14 mouse cellular contexts compared by ENCODE assay signal in the genomic region with DNA sequence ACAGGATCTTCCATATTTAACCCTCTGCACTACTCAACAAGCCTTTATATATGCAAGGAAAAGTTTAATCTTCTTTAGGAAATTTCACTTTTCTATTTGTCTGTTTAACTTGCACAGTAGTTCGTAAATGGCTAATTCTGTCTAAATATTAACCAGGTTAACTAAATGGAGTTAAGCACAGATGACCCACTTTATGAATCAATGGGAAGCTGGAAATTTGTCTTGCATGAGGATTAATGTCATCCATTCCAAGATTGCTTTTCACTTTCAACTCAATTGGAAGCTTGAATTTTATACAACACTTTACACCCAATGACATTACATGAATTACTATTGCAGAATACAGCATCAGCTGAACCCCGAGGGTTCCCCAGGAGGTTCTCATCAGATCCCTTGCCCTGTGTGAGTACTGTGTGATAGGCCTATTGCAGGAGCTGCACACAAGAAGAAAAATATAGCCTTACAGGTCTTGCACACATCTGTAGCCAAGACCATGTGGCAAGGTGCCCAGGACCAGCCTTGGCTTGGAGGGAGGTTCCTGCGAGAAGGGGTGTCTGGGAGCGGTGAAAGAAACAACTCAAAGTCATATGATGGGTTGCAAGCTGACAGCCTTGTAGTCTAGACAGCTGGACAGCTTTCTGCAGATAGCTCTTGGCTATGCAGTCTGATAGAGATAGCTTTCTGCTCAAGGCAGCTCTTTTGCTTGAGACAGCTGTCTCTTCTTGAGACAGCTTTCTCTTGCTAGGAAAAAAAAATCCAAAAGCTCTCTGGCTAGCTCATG. TPM values are rescaled to one million over a fixed set of nuclear protein-coding genes. Genes with fewer than 3 reads are reported as not detected.
DNase-seq lines count a peak whose midpoint lies in the region; ATAC-seq and TF ChIP-seq lines count a peak whose summit lies in the region.
"Had no signal": no experiment of that assay in that cellular context is flagged by ENCODE, and none has a peak within 500 bp of the region (broad histone marks: within the 10 kb centered on the region; RNA-seq: fewer than 3 reads in every experiment).

No protein-coding gene starts in this region.

- peak; percentile 23; the same call in 1 of the 2 replicates for ATAC-seq in forebrain, postnatal 0 days
- no peak for ATAC-seq in forebrain, embryonic 11.5 days (replicated peaks; ENCODE audit: low FRiP score)
- ATAC-seq in liver, embryonic 16.5 days (ENCODE audit: low read depth): no peak
- peak; percentile 53; the same call in 1 of the 2 replicates for ATAC-seq in stomach, embryonic 14.5 days (ENCODE audit: insufficient number of reproducible peaks, insufficient read depth, low FRiP score, low read depth)
- no peak for ATAC-seq in midbrain, embryonic 13.5 days

- no peak overlapping the region for H3K9ac ChIP-seq in forebrain, postnatal 0 days
- H3K9ac ChIP-seq in forebrain, embryonic 11.5 days (ENCODE audit: low read length): no peak overlapping the region
- H3K9ac ChIP-seq in liver, embryonic 16.5 days (ENCODE audit: low read depth, low read length): no peak overlapping the region
- no peak overlapping the region for H3K9ac ChIP-seq in stomach, embryonic 14.5 days (replicated peaks; ENCODE audit: low read depth, low read length)
- no peak overlapping the region for H3K9ac ChIP-seq in midbrain, embryonic 13.5 days (replicated peaks)
- H3K9ac ChIP-seq: hindbrain, embryonic 12.5 days; midbrain, embryonic 12.5 days had no signal

- H3K4me2 ChIP-seq in forebrain, postnatal 0 days (ENCODE audit: low read depth): no peak overlapping the region
- no peak overlapping the region for H3K4me2 ChIP-seq in forebrain, embryonic 11.5 days (ENCODE audit: low read depth, low read length, severe bottlenecking)
- no peak overlapping the region for H3K4me2 ChIP-seq in liver, embryonic 16.5 days (ENCODE audit: low read depth, low read length)
- H3K4me2 ChIP-seq in stomach, embryonic 14.5 days (replicated peaks; ENCODE audit: low read depth, low read length): no peak overlapping the region
- no peak overlapping the region for H3K4me2 ChIP-seq in midbrain, embryonic 13.5 days (replicated peaks)
- H3K4me2 ChIP-seq: hindbrain, embryonic 12.5 days; midbrain, embryonic 12.5 days had no signal

- DNase-seq in forebrain, postnatal 0 days: no peak
- no peak for DNase-seq in forebrain, embryonic 11.5 days (ENCODE audit: low spot score)
- no peak for DNase-seq in liver
- peak; percentile 7 for DNase-seq in heart, postnatal 25 days (ENCODE audit: low spot score)
- DNase-seq in cerebellum, adult 9-11 months: no peak

- intact Hi-C loops in heart, postnatal 25 days (cut with DNase I): no loop called here

- no peaks in the 10 kb centered on the region for H3K27me3 ChIP-seq in forebrain, postnatal 0 days (ENCODE audit: insufficient read depth, low read length)
- H3K27me3 ChIP-seq in forebrain, embryonic 11.5 days (ENCODE audit: control insufficient read depth, insufficient read depth, low read length): no peaks in the 10 kb centered on the region
- no peaks in the 10 kb centered on the region for H3K27me3 ChIP-seq in liver, embryonic 16.5 days (ENCODE audit: control insufficient read depth, insufficient read depth, low read depth, low read length)
- no peaks in the 10 kb centered on the region for H3K27me3 ChIP-seq in stomach, embryonic 14.5 days (ENCODE audit: control insufficient read depth, insufficient read depth, low read length)
- no peaks in the 10 kb centered on the region for H3K27me3 ChIP-seq in midbrain, embryonic 13.5 days
- H3K27me3 ChIP-seq: hindbrain, embryonic 12.5 days; midbrain, embryonic 12.5 days had no signal

- no peak for TF ChIP-seq CTCF in forebrain, postnatal 0 days (IDR thresholded peaks at IDR 0.05; ENCODE audit: low read depth)

- 87% methylated on average over 4 of the region's 4 CpGs for WGBS in forebrain, postnatal 0 days
- 94% methylated on average over 4 of the region's 4 CpGs for WGBS in forebrain, embryonic 11.5 days
- 58% methylated on average over 4 of the region's 4 CpGs for WGBS in liver, embryonic 16.5 days (ENCODE audit: insufficient replicate concordance)
- 69% methylated on average over 4 of the region's 4 CpGs for WGBS in stomach, embryonic 14.5 days
- 94% methylated on average over 4 of the region's 4 CpGs for WGBS in midbrain, embryonic 13.5 days

- no peaks in the 10 kb centered on the region for H3K9me3 ChIP-seq in forebrain, postnatal 0 days (ENCODE audit: low read length)
- H3K9me3 ChIP-seq in forebrain, embryonic 11.5 days (ENCODE audit: control insufficient read depth, low read length): no peaks in the 10 kb centered on the region
- H3K9me3 ChIP-seq in liver, embryonic 16.5 days (replicated peaks; ENCODE audit: control insufficient read depth, low read length): no peaks in the 10 kb centered on the region
- no peaks in the 10 kb centered on the region for H3K9me3 ChIP-seq in stomach, embryonic 14.5 days (ENCODE audit: control insufficient read depth, low read depth, low read length)
- H3K9me3 ChIP-seq in midbrain, embryonic 13.5 days: no peaks in the 10 kb centered on the region; the same call in 1 of the 2 replicates

- H3K27ac ChIP-seq in forebrain, postnatal 0 days (ENCODE audit: low read depth, low read length): no peak overlapping the region
- no peak overlapping the region for H3K27ac ChIP-seq in forebrain, embryonic 11.5 days (ENCODE audit: low read depth, low read length)
- peak overlapping the region; percentile 66; the same call in 1 of the 2 replicates for H3K27ac ChIP-seq in liver, embryonic 16.5 days (ENCODE audit: low read length)
- H3K27ac ChIP-seq in stomach, embryonic 14.5 days (ENCODE audit: low read length): no peak overlapping the region; the same call in 1 of the 2 replicates
- no peak overlapping the region for H3K27ac ChIP-seq in midbrain, embryonic 13.5 days
- H3K27ac ChIP-seq: hindbrain, embryonic 12.5 days; midbrain, embryonic 12.5 days had no signal

- no peaks in the 10 kb centered on the region for H3K4me1 ChIP-seq in forebrain, postnatal 0 days (ENCODE audit: insufficient read depth)
- no peaks in the 10 kb centered on the region for H3K4me1 ChIP-seq in forebrain, embryonic 11.5 days (replicated peaks; ENCODE audit: control insufficient read depth, insufficient read depth, low read length)
- H3K4me1 ChIP-seq in liver, embryonic 16.5 days (ENCODE audit: control insufficient read depth, low read depth, low read length): no peaks in the 10 kb centered on the region; the same call in 1 of the 2 replicates
- no peaks in the 10 kb centered on the region; the same call in 1 of the 2 replicates for H3K4me1 ChIP-seq in stomach, embryonic 14.5 days (ENCODE audit: control insufficient read depth, insufficient read depth, low read length)
- H3K4me1 ChIP-seq in midbrain, embryonic 13.5 days (replicated peaks): no peaks in the 10 kb centered on the region
- H3K4me1 ChIP-seq: hindbrain, embryonic 12.5 days; midbrain, embryonic 12.5 days had no signal

- H3K4me3 ChIP-seq in forebrain, postnatal 0 days (ENCODE audit: low read depth, low read length): no peak overlapping the region
- no peak overlapping the region for H3K4me3 ChIP-seq in forebrain, embryonic 11.5 days (ENCODE audit: low read depth, low read length)
- no peak overlapping the region for H3K4me3 ChIP-seq in liver, embryonic 16.5 days (ENCODE audit: low read depth, low read length)
- H3K4me3 ChIP-seq in stomach, embryonic 14.5 days (ENCODE audit: low read depth, low read length): no peak overlapping the region
- H3K4me3 ChIP-seq in midbrain, embryonic 13.5 days (replicated peaks): no peak overlapping the region
- H3K4me3 ChIP-seq: hindbrain, embryonic 12.5 days; midbrain, embryonic 12.5 days had no signal

- no peaks in the 10 kb centered on the region for H3K36me3 ChIP-seq in forebrain, postnatal 0 days (ENCODE audit: insufficient read depth)
- H3K36me3 ChIP-seq in forebrain, embryonic 11.5 days (ENCODE audit: control insufficient read depth, insufficient read depth, low read length): no peaks in the 10 kb centered on the region
- no peaks in the 10 kb centered on the region for H3K36me3 ChIP-seq in liver, embryonic 16.5 days (ENCODE audit: control insufficient read depth, insufficient read depth)
- no peaks in the 10 kb centered on the region for H3K36me3 ChIP-seq in stomach, embryonic 14.5 days (ENCODE audit: control insufficient read depth, insufficient read depth, low read length)
- no peaks in the 10 kb centered on the region for H3K36me3 ChIP-seq in midbrain, embryonic 13.5 days
- H3K36me3 ChIP-seq: hindbrain, embryonic 12.5 days; midbrain, embryonic 12.5 days had no signal

RNA-seq across cellular contexts. Expression of a gene that starts 6.0 kb away (rescaled TPM):
- not detected in 2 replicates for total RNA-seq in forebrain, postnatal 0 days (2014; rRNA removed)
- not detected in 2 replicates for polyA plus RNA-seq in forebrain, postnatal 0 days (2015; fragmentation: Nextera tagmentation; extraction: Ambion mirVana)
- not detected in 2 replicates for polyA plus RNA-seq in forebrain, embryonic 11.5 days (2014; fragmentation: Nextera tagmentation; extraction: Ambion mirVana)
- 51.0 and 56.3 TPM in 2 replicates for polyA plus RNA-seq in liver, embryonic 16.5 days (2015; fragmentation: Nextera tagmentation; extraction: Ambion mirVana)
- total RNA-seq in heart, postnatal 25 days (2021): not detected
- polyA plus RNA-seq in stomach, embryonic 14.5 days (2014; fragmentation: Nextera tagmentation; extraction: Ambion mirVana): not detected in 2 replicates
- 0.07 TPM in 1 of 2 replicates, not detected in the other for polyA plus RNA-seq in midbrain, embryonic 13.5 days (2015; fragmentation: Nextera tagmentation; extraction: Ambion mirVana)
- total RNA-seq: left cerebral cortex, postnatal 25 days; neutrophil, adult 5-6 weeks had no signal
- polyA plus RNA-seq: embryonic facial prominence, embryonic 11.5 days; frontal cortex, adult 2 months; hindbrain, embryonic 12.5 days; midbrain, embryonic 12.5 days had no signal

RNA-seq across cellular contexts. Expression of a gene that starts 26.9 kb away (rescaled TPM):
- under 0.01 and 0.24 TPM in 2 replicates for total RNA-seq in forebrain, postnatal 0 days (2014; rRNA removed)
- 0.05 TPM in 1 of 2 replicates, not detected in the other for polyA plus RNA-seq in forebrain, postnatal 0 days (2015; fragmentation: Nextera tagmentation; extraction: Ambion mirVana)
- polyA plus RNA-seq in forebrain, embryonic 11.5 days (2014; fragmentation: Nextera tagmentation; extraction: Ambion mirVana): not detected in 2 replicates
- 13.9 and 18.1 TPM in 2 replicates for polyA plus RNA-seq in liver, embryonic 16.5 days (2015; fragmentation: Nextera tagmentation; extraction: Ambion mirVana)
- total RNA-seq in heart, postnatal 25 days (2021): not detected
- polyA plus RNA-seq in stomach, embryonic 14.5 days (2014; fragmentation: Nextera tagmentation; extraction: Ambion mirVana): not detected in 2 replicates
- 0.04 TPM in 1 of 2 replicates, not detected in the other for polyA plus RNA-seq in midbrain, embryonic 13.5 days (2015; fragmentation: Nextera tagmentation; extraction: Ambion mirVana)
- total RNA-seq: left cerebral cortex, postnatal 25 days; neutrophil, adult 5-6 weeks had no signal
- polyA plus RNA-seq: embryonic facial prominence, embryonic 11.5 days; hindbrain, embryonic 12.5 days; midbrain, embryonic 12.5 days had no signal

RNA-seq across cellular contexts. Expression of a gene that starts 40.5 kb away (rescaled TPM):
- not detected in 2 replicates for total RNA-seq in forebrain, postnatal 0 days (2014; rRNA removed)
- 0.08 and 0.13 TPM in 2 replicates for polyA plus RNA-seq in forebrain, postnatal 0 days (2015; fragmentation: Nextera tagmentation; extraction: Ambion mirVana)
- polyA plus RNA-seq in forebrain, embryonic 11.5 days (2014; fragmentation: Nextera tagmentation; extraction: Ambion mirVana): not detected in 2 replicates
- 21.6 and 26.5 TPM in 2 replicates for polyA plus RNA-seq in liver, embryonic 16.5 days (2015; fragmentation: Nextera tagmentation; extraction: Ambion mirVana)
- not detected for total RNA-seq in heart, postnatal 25 days (2021)
- polyA plus RNA-seq in stomach, embryonic 14.5 days (2014; fragmentation: Nextera tagmentation; extraction: Ambion mirVana): not detected in 2 replicates
- not detected in 2 replicates for polyA plus RNA-seq in midbrain, embryonic 13.5 days (2015; fragmentation: Nextera tagmentation; extraction: Ambion mirVana)
- total RNA-seq: left cerebral cortex, postnatal 25 days; neutrophil, adult 5-6 weeks had no signal
- polyA plus RNA-seq: embryonic facial prominence, embryonic 11.5 days; frontal cortex, adult 2 months; hindbrain, embryonic 12.5 days; midbrain, embryonic 12.5 days had no signal

Comparison
In these comparisons a context has a peak if more than half of its experiments do, and no peak if none do; other contexts are left out.
1. ATAC-seq: peak in forebrain, postnatal 0 days (single experiment) and stomach, embryonic 14.5 days (single experiment); none in forebrain, embryonic 11.5 days (single experiment), liver, embryonic 16.5 days (single experiment) and midbrain, embryonic 13.5 days (single experiment).
2. RNA of a gene that starts 6.0 kb away (polyA plus RNA-seq): 51.0 to 56.3 TPM in liver, embryonic 16.5 days; 0.07 TPM in midbrain, embryonic 13.5 days, not detected in forebrain, postnatal 0 days, not detected in forebrain, embryonic 11.5 days and not detected in stomach, embryonic 14.5 days; every median in the first group is over 10 times any median in the second.
3. RNA of a gene that starts 26.9 kb away (polyA plus RNA-seq): 13.9 to 18.1 TPM in liver, embryonic 16.5 days; 0.05 TPM in forebrain, postnatal 0 days, not detected in stomach, embryonic 14.5 days, 0.04 TPM in midbrain, embryonic 13.5 days and not detected in forebrain, embryonic 11.5 days; every median in the first group is over 10 times any median in the second.
4. RNA of a gene that starts 40.5 kb away (polyA plus RNA-seq): 21.6 to 26.5 TPM in liver, embryonic 16.5 days; 0.08 to 0.13 TPM in forebrain, postnatal 0 days, not detected in midbrain, embryonic 13.5 days, not detected in forebrain, embryonic 11.5 days and not detected in stomach, embryonic 14.5 days; every median in the first group is over 10 times any median in the second.